Mouse (Mus musculus) retina, postnatal 1 day (tissue): ENCODE data around the gene Abca14.
"Not testable (repeated sequence)": the region's sequence is repeated elsewhere in the genome, so short reads cannot be mapped to it uniquely, and the experiment has no call there.

ENCODE experiments used
- DNase-seq: peaks from one replicate; pipeline ENCODE4 v3.0.0-alpha.2; 2012

Gene Abca14

GRCm38 (mm10) chr7:120205989-120206388 is 2.2 kb downstream of the Abca14 start:
- no peak for DNase-seq

GRCm38 (mm10) chr7:120228541-120228940 is 24.8 kb downstream of the Abca14 start:
- no peak for DNase-seq

- DNase-seq, result peak; percentile 12
Observed at GRCm38 (mm10) chr7:120241092-120241491, 37.3 kb downstream of the Abca14 start.

GRCm38 (mm10) chr7:120271135-120271991 is 67.6 kb downstream of the Abca14 start:
- DNase-seq, result no peak

- DNase-seq, result peak; percentile 40
Observed at GRCm38 (mm10) chr7:120272110-120272509, 68.3 kb downstream of the Abca14 start.

GRCm38 (mm10) chr7:120285286-120285685 is 81.5 kb downstream of the Abca14 start:
- no peak for DNase-seq

- no peak for DNase-seq
Observed at GRCm38 (mm10) chr7:120316086-120316485, 112.3 kb downstream of the Abca14 start.

GRCm38 (mm10) chr7:120322963-120323362 is 119.2 kb downstream of the Abca14 start:
- no peak for DNase-seq

- DNase-seq, result not testable (repeated sequence)
Observed at GRCm38 (mm10) chr7:120325911-120326310, 122.2 kb downstream of the Abca14 start.

- DNase-seq, result peak; percentile 76
Observed at GRCm38 (mm10) chr7:120327220-120328073, 123.7 kb downstream of the Abca14 start.

GRCm38 (mm10) chr7:120328087-120328793 is 124.5 kb downstream of the Abca14 start, which contains the start of gene Abca15:
Abca15 (plus strand) TSS chr7:120328670.
- peak; percentile 24 for DNase-seq

- DNase-seq, result peak; percentile 50
Observed at GRCm38 (mm10) chr7:120361159-120361558, 157.4 kb downstream of the Abca14 start.
